Mouse (Mus musculus) adrenal gland, postnatal 36 days (tissue): ENCODE measurements around the gene Elmo1. TPM values are rescaled to one million over a fixed set of nuclear protein-coding genes. Genes with fewer than 3 reads are reported as not detected.

Experiments
- DNase-seq, 2 experiments: peaks; one replicate each; pipeline ENCODE4 v3.0.0; 2021; ENCODE audit warnings: mixed read lengths in 1 of 2
- total RNA-seq, 2 experiments: library from RNA; stranded (reverse); gene quantifications; 2 replicates each; pipeline ENCODE4 v1.2.3; 2021

The Elmo1 gene
- total RNA-seq, 2 experiments from 2014 or later: 13.0 to 16.5 TPM

GRCm38 (mm10) chr13:20157059-20157458 is 66.7 kb downstream of the Elmo1 start:
- DNase-seq: no peak

- DNase-seq: peak in 1 of 2 experiments; percentile 16
Observed at GRCm38 (mm10) chr13:20157529-20157928, 67.1 kb downstream of the Elmo1 start.

- no peak for DNase-seq
Observed at GRCm38 (mm10) chr13:20163339-20163954, 73.1 kb downstream of the Elmo1 start.

- no peak for DNase-seq
Observed at GRCm38 (mm10) chr13:20164837-20165236, 74.4 kb downstream of the Elmo1 start.

GRCm38 (mm10) chr13:20173987-20174654 is 83.7 kb downstream of the Elmo1 start:
- peak; percentile 32 to 44 for DNase-seq

- DNase-seq: no peak
Observed at GRCm38 (mm10) chr13:20174655-20175280, 84.4 kb downstream of the Elmo1 start.

- DNase-seq: no peak
Observed at GRCm38 (mm10) chr13:20180738-20181137, 90.3 kb downstream of the Elmo1 start.

- DNase-seq: peak; percentile 48 to 58
Observed at GRCm38 (mm10) chr13:20181321-20181720, 90.9 kb downstream of the Elmo1 start.

GRCm38 (mm10) chr13:20182239-20182825 is 91.9 kb downstream of the Elmo1 start:
- peak in 1 of 2 experiments; percentile 46 for DNase-seq

GRCm38 (mm10) chr13:20183512-20184238 is 93.3 kb downstream of the Elmo1 start:
- peak; percentile 40 to 54 for DNase-seq

GRCm38 (mm10) chr13:20184239-20185033 is 94.0 kb downstream of the Elmo1 start:
- DNase-seq: no peak

- DNase-seq: no peak
Observed at GRCm38 (mm10) chr13:20185034-20185846, 94.8 kb downstream of the Elmo1 start.

- DNase-seq: no peak
Observed at GRCm38 (mm10) chr13:20185847-20186213, 95.4 kb downstream of the Elmo1 start.

- DNase-seq: no peak
Observed at GRCm38 (mm10) chr13:20187647-20188046, 97.3 kb downstream of the Elmo1 start.

- DNase-seq: no peak
Observed at GRCm38 (mm10) chr13:20192009-20192584, 101.7 kb downstream of the Elmo1 start.

- DNase-seq: no peak
Observed at GRCm38 (mm10) chr13:20200582-20200981, 110.2 kb downstream of the Elmo1 start.

- DNase-seq: no peak
Observed at GRCm38 (mm10) chr13:20202617-20203016, 112.2 kb downstream of the Elmo1 start.

- DNase-seq: no peak
Observed at GRCm38 (mm10) chr13:20204165-20204564, 113.8 kb downstream of the Elmo1 start.

GRCm38 (mm10) chr13:20205007-20205745 is 114.8 kb downstream of the Elmo1 start:
- peak in 1 of 2 experiments; percentile 46 for DNase-seq
